Mouse (Mus musculus) frontal cortex, adult 2 months (tissue): ENCODE measurements at regions not wholly inside any gene's neighbourhood (a gene's known extent, or its start where the extent isn't known, plus 50 kb on each side); places are given as distances from the start of the nearest gene placed in this dataset.

Experiments used
- DNase-seq, 2 experiments: peaks; one replicate each; pipeline ENCODE4 v3.0.0; 2022; ENCODE audit warnings: low spot score in 1 of 2; ENCODE audit errors: extremely low spot score in 1 of 2

GRCm38 (mm10) chr3:49842119-49842518, 85.0 kb upstream of the Pcdh18 start:
- DNase-seq: peak in 1 of 2 experiments; percentile 16

DNA sequence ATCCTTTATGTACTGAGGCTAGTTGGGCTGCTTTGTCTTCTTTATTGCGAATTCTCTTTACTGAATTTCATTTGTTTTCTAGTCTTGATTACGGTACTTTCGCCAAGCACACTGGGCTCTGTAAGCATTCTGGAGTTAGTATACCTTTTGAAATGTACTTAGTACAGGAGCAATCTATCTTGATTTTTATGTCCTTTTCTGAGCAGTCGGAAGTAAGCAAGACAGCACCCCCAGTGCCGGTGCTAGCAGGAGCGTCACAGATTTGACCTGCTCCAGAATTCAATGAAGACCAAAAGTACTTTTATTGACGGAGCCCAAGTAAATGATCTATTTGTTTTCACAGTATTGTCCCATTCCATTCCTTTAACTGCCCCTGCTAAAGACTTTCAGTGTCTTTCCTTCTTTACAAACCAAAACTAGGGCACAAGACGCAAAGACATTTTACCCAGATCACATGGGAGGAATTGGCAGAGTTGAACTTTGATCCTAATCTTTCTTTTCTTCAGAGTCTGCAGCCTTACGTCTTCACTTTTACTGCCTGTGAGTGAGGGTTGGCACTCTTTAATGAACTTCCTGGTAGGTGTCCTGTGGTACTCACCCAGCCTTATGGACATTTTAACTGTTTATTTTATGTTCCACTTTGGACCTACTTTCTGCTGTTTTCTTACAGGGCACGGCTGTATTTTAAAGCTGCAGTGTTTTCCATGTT, 83.5 kb upstream of the Pcdh18 start:
- DNase-seq: no peak

GRCm38 (mm10) chr3:49814401-49814800, 57.3 kb upstream of the Pcdh18 start:
- no peak for DNase-seq

GRCm38 (mm10) chr3:49807721-49808120, 50.6 kb upstream of the Pcdh18 start:
- no peak for DNase-seq

DNA sequence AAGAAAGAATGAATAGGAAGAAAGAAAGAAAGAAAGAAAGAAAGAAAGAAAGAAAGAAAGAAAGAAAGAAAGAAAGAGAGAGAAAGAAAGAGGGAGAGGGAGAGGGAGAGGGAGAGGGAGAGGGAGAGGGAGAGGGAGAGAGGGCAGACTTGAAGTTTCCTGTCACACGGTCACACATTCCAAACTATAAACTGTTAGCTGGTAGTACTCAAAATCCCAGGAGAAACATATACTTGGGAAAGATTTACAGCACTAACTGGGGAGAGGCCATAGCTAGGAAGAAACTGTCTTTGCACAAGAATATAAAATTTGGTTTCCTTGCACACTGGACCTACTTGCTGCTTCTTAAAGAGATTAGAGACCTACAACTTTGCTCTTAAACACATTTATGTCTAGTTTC, 50.2 kb upstream of the Pcdh18 start:
- DNase-seq: no peak
